Mouse (Mus musculus) midbrain, embryonic 11.5 days (tissue): ENCODE measurements around the gene D230025D16Rik. TPM values are rescaled to one million over a fixed set of nuclear protein-coding genes. Genes with fewer than 3 reads are reported as not detected.

Experiments
- ATAC-seq: fragments of 200-750 bp; cut with Nextera tagmentation; 2 replicates; pipeline ENCODE4 v1.8.0; 2017; ENCODE audit warnings: moderate TSS enrichment, moderate library complexity; ENCODE audit not compliant: low FRiP score
- DNase-seq: peaks from one replicate; pipeline ENCODE4 v3.0.0; 2015; ENCODE audit warnings: low spot score; ENCODE audit errors: missing footprints
- H3K27ac ChIP-seq: fragments of 300-500 bp; sonication (generic); 2 replicates; pipeline ENCODE4 v1.5.1; 2014; ENCODE audit warnings: low read depth, low read length
- H3K27me3 ChIP-seq: fragments of 300-500 bp; sonication (generic); 2 replicates; pipeline ENCODE4 v1.6.1; 2014; ENCODE audit warnings: mild to moderate bottlenecking, low read length, moderate library complexity, mixed read lengths; ENCODE audit not compliant: control insufficient read depth, insufficient read depth
- H3K36me3 ChIP-seq: fragments of 300-500 bp; sonication (generic); 2 replicates; pipeline ENCODE4 v1.6.1; 2014; ENCODE audit warnings: mild to moderate bottlenecking, low read length, moderate library complexity, mixed read lengths; ENCODE audit not compliant: control insufficient read depth, insufficient read depth
- H3K4me1 ChIP-seq: fragments of 300-500 bp; sonication (generic); 2 replicates; pipeline ENCODE4 v1.6.1; 2014; ENCODE audit warnings: low read length; ENCODE audit not compliant: control insufficient read depth, insufficient read depth
- H3K4me2 ChIP-seq: fragments of 300-500 bp; sonication (generic); 2 replicates; pipeline ENCODE4 v1.6.1; 2014; ENCODE audit warnings: mild to moderate bottlenecking, moderate library complexity
- H3K4me3 ChIP-seq: fragments of 300-500 bp; sonication (generic); 2 replicates; pipeline ENCODE4 v1.5.1; 2014; ENCODE audit warnings: low read depth, low read length
- H3K9ac ChIP-seq: fragments of 300-500 bp; sonication (generic); 2 replicates; pipeline ENCODE4 v1.6.1; 2014; ENCODE audit warnings: low read length
- H3K9me3 ChIP-seq: fragments of 300-500 bp; sonication (generic); 2 replicates; pipeline ENCODE4 v1.6.1; 2016; ENCODE audit warnings: low read length; ENCODE audit not compliant: control insufficient read depth
- WGBS: fragments of 180-500 bp; shearing (Covaris S2); extraction: QIAGEN DNeasy Blood & Tissue Kit; methylation state at CpG from one replicate; pipeline ENCODE4 v1.1.7; 2014; 5-methylcytosine and 5-hydroxymethylcytosine counted together
- polyA plus RNA-seq: library from polyadenylated mRNA; unstranded; fragments of >200 nt; fragmentation: Nextera tagmentation; extraction: Ambion mirVana; gene quantifications from 2 replicates; pipeline ENCODE4 v1.2.1, GENCODE M21; 2014

D230025D16Rik gene
- polyA plus RNA-seq, 1 experiment from 2014 or later: 32.9 TPM

DNA sequence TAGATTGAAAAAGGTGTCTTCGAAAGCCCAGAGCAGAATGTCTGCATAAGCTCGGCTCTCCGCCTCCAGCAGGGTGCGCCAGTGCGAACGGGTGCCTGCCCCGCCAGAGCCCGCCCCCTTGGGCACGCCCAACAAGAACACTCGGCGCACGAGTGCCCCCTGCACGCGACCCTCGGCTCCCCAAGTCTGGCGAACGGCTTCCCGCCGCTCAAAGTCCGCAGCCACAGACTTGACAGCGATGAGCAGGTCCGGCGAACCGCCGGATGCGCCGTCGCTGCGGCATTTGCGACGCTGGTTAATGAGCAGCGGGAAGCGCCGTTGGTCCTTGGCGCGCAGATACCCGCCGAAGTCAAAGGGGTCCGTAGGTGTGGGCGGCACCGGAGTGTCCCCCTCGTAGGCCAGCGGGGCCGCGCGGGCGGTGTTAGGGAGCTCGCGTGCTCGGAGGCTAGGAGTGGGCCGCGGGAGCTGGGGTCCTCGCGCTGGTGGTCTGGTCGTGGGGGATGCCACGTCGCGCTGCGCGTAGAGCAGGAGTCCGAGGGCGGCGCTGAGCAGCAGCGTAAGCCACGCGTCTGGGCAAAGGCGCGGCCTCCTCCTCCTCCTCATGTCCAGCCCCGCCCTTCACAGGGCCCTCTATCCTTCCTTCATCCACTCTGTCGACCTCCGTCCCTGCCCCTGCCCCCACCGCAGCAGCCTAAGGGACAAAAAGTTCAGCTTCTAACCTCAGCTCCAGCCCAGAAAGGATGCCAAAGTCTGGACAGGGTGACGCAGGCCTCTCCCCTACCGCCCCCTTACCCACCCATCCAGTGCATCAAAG, 29.4 kb downstream of the D230025D16Rik start:
- H3K27me3 ChIP-seq: peaks cover 33% of the 10 kb centered on the region
- peak overlapping the region; percentile 97 for H3K4me2 ChIP-seq
- under 1% methylated on average over 67 of the region's 74 CpGs for WGBS
- H3K36me3 ChIP-seq: peaks cover 15% of the 10 kb centered on the region
- no peak overlapping the region for H3K27ac ChIP-seq
- ATAC-seq (peak; percentile 82), DNase-seq (peak; percentile 98)
- peak overlapping the region; percentile 65 for H3K9ac ChIP-seq
- no peaks in the 10 kb centered on the region for H3K9me3 ChIP-seq
- H3K4me1 ChIP-seq: peaks cover 16% of the 10 kb centered on the region
- peak overlapping the region; percentile 51 for H3K4me3 ChIP-seq

DNA sequence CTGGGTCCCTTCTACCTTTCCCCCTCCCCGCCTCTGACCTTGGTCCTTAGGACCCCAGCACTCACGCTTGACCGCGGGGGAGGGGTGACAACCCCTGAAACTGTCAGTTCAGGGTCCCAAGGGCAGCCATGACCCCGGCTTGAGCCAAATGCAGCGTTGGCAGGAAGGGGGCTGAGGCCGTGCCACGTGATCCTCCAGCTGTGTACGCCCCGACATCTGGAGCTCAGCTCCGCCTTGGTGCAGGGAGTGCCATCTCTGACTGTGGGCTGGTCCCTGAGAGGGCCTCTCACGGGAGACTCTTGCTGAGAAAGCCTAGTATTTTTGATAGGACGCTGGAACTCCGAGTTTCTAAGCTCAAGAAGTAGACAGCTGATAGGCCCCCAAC, 30.0 kb downstream of the D230025D16Rik start, which contains the start of gene B3gnt9:
Gene B3gnt9 (minus strand): TSS at position 188 of the 385 bp plus-strand sequence.
- ATAC-seq (peak; percentile 28), DNase-seq (peak; percentile 92)
- Histone ChIP-seq H3K27ac (no peak within 1 kb of the TSS), H3K36me3 (peaks cover 9% of the 10 kb centered on the region; the same call in 1 of the 2 replicates), H3K4me3 (peak within 1 kb of the TSS; percentile 51), H3K9me3 (no peaks in the 10 kb centered on the region), H3K4me1 (peaks cover 20% of the 10 kb centered on the region), H3K9ac (peak within 1 kb of the TSS; percentile 65), H3K4me2 (peak within 1 kb of the TSS; percentile 97), H3K27me3 (peaks cover 39% of the 10 kb centered on the region)
- WGBS: 2% methylated on average over 14 of the region's 14 CpGs

DNA sequence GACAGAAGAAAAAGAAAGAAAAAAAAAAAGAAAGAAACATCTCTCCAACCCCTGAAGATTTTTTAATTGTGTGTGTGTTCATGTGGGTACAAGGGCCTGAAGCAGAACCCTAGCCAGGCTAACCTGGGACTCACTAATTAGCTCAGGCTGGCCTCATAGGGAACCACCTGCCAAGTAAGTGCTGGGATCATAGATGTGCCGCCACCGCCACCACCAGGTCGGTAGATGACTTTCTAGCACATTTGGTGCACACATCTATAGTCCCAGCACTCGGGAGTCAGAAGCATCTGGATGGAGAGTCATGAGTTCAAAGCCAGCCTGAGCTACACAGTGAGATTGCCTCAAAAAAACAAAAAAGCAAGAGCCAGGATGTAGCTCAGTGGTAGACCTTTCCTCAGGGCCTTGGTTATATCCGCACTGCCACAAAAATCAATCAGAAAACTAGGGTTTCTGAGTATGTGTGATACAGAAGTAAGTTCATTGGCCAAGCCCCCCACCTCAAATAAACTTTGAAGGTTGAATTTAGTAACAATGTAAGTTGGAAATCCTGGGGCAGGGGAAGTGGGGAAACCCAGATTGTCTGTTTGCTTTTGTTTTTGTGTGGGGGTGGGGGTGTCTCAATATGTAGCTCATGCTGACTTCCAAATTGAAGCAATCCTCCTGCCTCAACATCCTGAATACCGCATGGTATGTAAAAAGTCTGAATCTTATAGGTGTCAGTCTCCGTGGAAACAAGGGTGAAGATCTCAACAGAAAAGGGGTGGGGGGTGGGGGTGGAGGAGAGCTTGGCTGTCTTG, 32.6 kb downstream of the D230025D16Rik start:
- WGBS: 61% methylated on average over 7 of the region's 7 CpGs
- DNase-seq: peak; percentile 57

DNA sequence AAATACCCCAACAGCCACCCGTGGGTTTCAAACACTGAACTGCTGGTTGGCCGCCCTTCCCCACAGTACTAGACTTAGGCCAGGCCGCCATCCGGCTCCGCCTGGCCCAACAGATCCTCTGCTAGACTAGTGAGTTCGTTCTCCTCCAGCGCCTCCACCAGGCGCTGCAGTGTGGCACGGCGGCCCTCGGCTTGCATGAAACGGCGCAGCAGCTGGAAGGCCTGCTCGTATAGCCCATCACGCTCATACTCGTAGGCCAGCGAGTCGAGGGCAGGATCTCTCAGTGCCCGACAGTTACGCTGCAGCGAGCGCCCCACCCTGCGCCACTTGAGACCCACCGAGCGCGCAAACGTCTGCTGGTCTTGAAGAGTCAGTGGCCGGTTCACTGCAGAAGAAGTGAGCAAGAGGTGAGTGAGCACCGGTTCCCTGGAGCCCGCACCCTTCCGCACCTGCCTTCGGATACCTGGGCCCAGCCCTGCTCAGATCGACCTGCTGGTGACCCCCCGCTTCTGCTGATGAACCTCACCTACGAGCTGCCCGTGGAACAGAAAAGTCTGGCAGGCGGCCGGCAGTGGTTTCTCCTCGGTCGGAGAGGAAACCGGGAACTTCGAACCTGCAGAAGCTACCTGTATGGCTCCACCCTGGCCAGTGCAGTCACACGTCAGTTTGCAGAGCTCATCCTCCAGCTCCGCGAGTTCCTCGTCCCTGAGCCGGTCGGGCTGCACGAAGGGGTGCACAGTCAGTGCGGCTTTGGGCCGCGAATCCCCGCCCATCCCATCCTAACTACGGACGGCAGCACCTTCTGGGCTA, 34.2 kb downstream of the D230025D16Rik start:
- H3K36me3 ChIP-seq: no peaks in the 10 kb centered on the region
- 2% methylated on average over 55 of the region's 55 CpGs for WGBS
- peak; percentile 96 for DNase-seq

More for the DNA sequence above, 32.6 kb downstream of the D230025D16Rik start:
- peaks cover 54% of the 10 kb centered on the region for H3K27me3 ChIP-seq
- no peak overlapping the region for H3K9ac ChIP-seq
- ATAC-seq: no peak
- H3K4me3 ChIP-seq: no peak overlapping the region
- H3K9me3 ChIP-seq: no peaks in the 10 kb centered on the region
- peaks cover 20% of the 10 kb centered on the region for H3K4me1 ChIP-seq
- H3K27ac ChIP-seq: no peak overlapping the region
- no peak overlapping the region for H3K4me2 ChIP-seq
- H3K36me3 ChIP-seq: no peaks in the 10 kb centered on the region

DNA sequence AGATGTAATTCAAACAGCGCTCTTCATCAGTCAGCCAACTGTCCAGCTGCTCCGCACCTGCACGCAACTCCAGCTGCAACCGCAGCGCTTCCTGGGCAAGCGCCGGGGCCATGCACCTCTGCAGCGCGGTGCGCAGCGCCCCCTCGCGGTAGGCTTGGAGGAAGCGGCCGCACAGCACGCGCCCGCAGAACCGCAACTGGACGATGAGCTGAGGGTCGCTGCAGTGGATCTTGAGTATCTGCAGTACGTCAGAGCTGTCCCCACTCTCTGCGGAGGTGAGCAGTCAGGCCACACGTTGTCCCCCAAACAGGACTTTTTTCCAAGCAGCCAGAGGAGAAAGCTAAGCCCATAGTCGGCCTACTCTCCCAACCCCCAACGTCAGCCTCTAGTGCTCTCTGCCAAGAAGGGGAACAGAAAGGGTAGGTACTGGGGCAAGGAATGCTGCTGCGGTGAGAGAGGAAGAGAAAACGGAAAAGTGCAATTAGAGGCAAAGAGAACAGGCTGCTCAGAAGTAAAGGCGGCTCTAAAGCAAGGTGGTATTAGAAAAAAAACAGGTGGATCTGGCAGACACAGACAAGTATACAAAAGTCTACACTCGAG, 34.9 kb downstream of the D230025D16Rik start:
- peak; percentile 62 for ATAC-seq
- Histone ChIP-seq H3K4me1 (peaks cover 17% of the 10 kb centered on the region), H3K27ac (no peak overlapping the region), H3K36me3 (no peaks in the 10 kb centered on the region), H3K9me3 (no peaks in the 10 kb centered on the region; the same call in 1 of the 2 replicates), H3K4me2 (peak overlapping the region; percentile 67), H3K4me3 (peak overlapping the region; percentile 38), H3K9ac (peak overlapping the region; percentile 24; the same call in 1 of the 2 replicates), H3K27me3 (peaks cover 74% of the 10 kb centered on the region)
- DNase-seq: peak; percentile 98
- WGBS: 4% methylated on average over 30 of the region's 30 CpGs

More for the DNA sequence above, 34.2 kb downstream of the D230025D16Rik start:
- Histone ChIP-seq H3K9me3 (no peaks in the 10 kb centered on the region; the same call in 1 of the 2 replicates), H3K4me2 (peak overlapping the region; percentile 67), H3K4me3 (peak overlapping the region; percentile 38), H3K9ac (peak overlapping the region; percentile 24; the same call in 1 of the 2 replicates), H3K4me1 (peaks cover 20% of the 10 kb centered on the region), H3K27ac (no peak overlapping the region), H3K27me3 (peaks cover 67% of the 10 kb centered on the region)
- peak; percentile 54 for ATAC-seq

DNA sequence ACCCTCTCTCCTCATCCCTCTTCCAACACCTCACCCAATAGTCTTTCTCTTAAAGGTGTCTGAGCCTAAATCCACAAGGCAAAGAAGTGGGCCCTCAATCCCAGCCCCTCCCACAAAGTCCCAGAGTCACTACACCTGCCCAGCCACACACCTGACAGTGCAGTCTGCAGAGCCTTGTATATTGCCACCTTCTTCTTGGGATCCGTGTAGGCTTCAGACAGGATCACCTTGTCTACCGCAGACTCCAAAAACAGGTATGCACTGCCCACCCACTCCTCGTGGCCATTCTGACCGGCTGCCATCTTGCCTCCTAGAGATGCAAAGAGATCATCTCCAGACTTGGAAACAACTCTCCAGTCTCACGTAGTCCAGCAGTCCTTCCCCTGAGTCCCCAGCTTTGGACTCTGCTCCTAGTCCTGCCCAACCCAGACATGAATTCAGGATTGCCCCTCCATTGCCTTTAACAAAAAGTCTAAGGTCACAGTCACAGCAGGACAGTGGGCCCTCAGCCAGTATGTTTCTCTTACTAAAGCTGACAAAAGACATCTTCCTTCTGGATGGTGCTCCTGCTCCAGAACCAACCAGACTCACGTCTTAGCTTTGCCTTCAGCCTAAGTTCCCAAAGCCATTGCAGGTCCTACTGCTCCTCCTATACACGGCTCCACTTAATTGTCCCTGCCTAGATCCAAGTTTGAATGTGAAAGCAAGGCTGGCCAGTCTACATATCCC, 35.6 kb downstream of the D230025D16Rik start:
- H3K36me3 ChIP-seq: no peaks in the 10 kb centered on the region
- H3K4me3 ChIP-seq: no peak overlapping the region
- no peak overlapping the region for H3K27ac ChIP-seq
- no peaks in the 10 kb centered on the region; the same call in 1 of the 2 replicates for H3K9me3 ChIP-seq
- no peak for ATAC-seq
- WGBS: 59% methylated on average over 7 of the region's 7 CpGs
- H3K4me1 ChIP-seq: peaks cover 15% of the 10 kb centered on the region
- peaks cover 80% of the 10 kb centered on the region for H3K27me3 ChIP-seq
- peak; percentile 77 for DNase-seq
- no peak overlapping the region for H3K4me2 ChIP-seq
- H3K9ac ChIP-seq: no peak overlapping the region

DNA sequence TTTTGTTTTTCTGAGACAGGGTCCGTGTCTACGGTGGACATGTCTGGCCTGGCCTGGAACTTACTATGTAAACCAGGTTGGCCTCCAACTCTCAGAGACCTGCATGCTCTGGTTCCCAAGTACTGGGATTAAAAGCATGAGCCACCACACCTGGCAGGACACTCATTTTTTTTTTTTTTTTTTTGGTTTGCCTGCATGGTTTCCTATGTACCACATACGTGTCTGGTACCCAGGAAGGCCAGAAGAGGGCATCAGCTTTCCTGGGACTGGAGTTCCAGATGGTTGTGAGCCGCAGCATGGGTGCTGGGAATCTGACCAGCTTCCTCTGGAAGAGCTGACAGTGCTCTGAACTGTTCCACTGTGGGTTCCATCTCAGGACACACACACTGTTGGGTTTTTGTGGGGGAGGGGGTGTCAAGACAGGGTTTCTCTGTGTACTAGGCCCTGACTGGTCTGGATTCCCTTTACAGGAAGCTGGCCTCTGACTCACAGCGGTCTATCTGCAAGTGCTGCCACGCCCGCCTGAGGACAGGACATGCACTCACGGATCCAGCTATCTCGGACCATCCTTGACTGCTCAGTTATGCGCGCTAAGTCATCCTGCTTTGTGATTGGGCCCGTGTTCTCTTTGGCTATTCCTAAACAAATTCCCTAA, 36.5 kb downstream of the D230025D16Rik start:
- Histone ChIP-seq H3K4me2 (no peak overlapping the region), H3K4me1 (peaks cover 15% of the 10 kb centered on the region), H3K9ac (no peak overlapping the region), H3K27ac (no peak overlapping the region), H3K27me3 (peaks cover 81% of the 10 kb centered on the region), H3K36me3 (no peaks in the 10 kb centered on the region), H3K9me3 (no peaks in the 10 kb centered on the region; the same call in 1 of the 2 replicates), H3K4me3 (no peak overlapping the region)
- peak; percentile 53 for DNase-seq
- ATAC-seq: no peak
- 88% methylated on average over 12 of the region's 12 CpGs for WGBS
